Mouse (Mus musculus) kidney, embryonic 16.5 days (tissue): Measurements from ENCODE around the gene Kcnd3. TPM values are rescaled to one million over a fixed set of nuclear protein-coding genes. Genes with fewer than 3 reads are reported as not detected.

ENCODE experiments used
- ATAC-seq: fragments of 200-750 bp; cut with Nextera tagmentation; 2 replicates; pipeline ENCODE4 v1.8.0; 2017; ENCODE audit warnings: moderate TSS enrichment; ENCODE audit not compliant: low FRiP score, low TSS enrichment
- H3K27ac ChIP-seq: fragments of 300-500 bp; sonication (generic); 2 replicates; pipeline ENCODE4 v1.5.1; 2014; ENCODE audit warnings: low read length
- H3K27me3 ChIP-seq: fragments of 300-500 bp; sonication (generic); 2 replicates; pipeline ENCODE4 v1.6.1; 2014; ENCODE audit warnings: low read length, control low read depth, mixed read lengths; ENCODE audit not compliant: insufficient read depth
- H3K36me3 ChIP-seq: fragments of 300-500 bp; sonication (generic); 2 replicates; pipeline ENCODE4 v1.6.1; 2014; ENCODE audit warnings: low read length, control low read depth, mixed read lengths; ENCODE audit not compliant: insufficient read depth
- H3K4me1 ChIP-seq: fragments of 300-500 bp; sonication (generic); 2 replicates; pipeline ENCODE4 v1.6.1; 2014; ENCODE audit warnings: low read length, control low read depth, mixed read lengths; ENCODE audit not compliant: insufficient read depth
- H3K4me2 ChIP-seq: fragments of 300-500 bp; sonication (generic); replicated peaks from 2 replicates; pipeline ENCODE4 v1.6.1; 2014; ENCODE audit warnings: low read depth, low read length
- H3K4me3 ChIP-seq: fragments of 300-500 bp; sonication (generic); 2 replicates; pipeline ENCODE4 v1.5.1; 2014; ENCODE audit warnings: mild to moderate bottlenecking, low read length
- H3K9ac ChIP-seq: fragments of 300-500 bp; sonication (generic); replicated peaks from 2 replicates; pipeline ENCODE4 v1.6.1; 2014; ENCODE audit warnings: low read length
- H3K9me3 ChIP-seq: fragments of 300-500 bp; sonication (generic); 2 replicates; pipeline ENCODE4 v1.6.1; 2016; ENCODE audit warnings: low read length, control low read depth
- WGBS: fragments of 180-500 bp; shearing (Covaris S2); extraction: QIAGEN DNeasy Blood & Tissue Kit; methylation state at CpG from one replicate; pipeline ENCODE4 v1.1.7; 2014; 5-methylcytosine and 5-hydroxymethylcytosine counted together
- polyA plus RNA-seq: library from polyadenylated mRNA; unstranded; fragments of >200 nt; fragmentation: Nextera tagmentation; extraction: Ambion mirVana; gene quantifications from 2 replicates; pipeline ENCODE4 v1.2.1, GENCODE M21; 2015

The Kcnd3 gene
- polyA plus RNA-seq, 1 experiment from 2014 or later, result 2.7 TPM

DNA sequence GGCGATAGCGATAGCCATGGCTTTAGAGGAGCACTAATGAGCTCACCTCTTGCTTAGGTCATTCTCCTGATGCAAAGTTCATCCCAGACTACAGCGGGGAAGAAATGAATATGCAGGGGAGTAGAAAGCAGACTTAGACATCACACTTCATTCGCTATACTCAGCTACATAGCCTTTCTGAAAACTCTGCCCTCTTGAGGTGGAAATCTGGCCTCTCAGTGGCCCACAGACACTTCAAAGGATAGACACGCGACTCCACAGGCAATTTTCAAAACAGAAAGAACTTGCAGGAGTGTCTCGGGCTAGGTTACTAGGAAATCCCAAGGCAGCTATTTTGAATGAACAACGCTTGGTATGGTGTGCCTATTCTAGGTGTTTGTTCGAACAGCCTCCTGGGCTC is 116.7 kb downstream of the Kcnd3 start:
- H3K27ac ChIP-seq, result no peak overlapping the region
- no peaks in the 10 kb centered on the region for H3K9me3 ChIP-seq
- no peak overlapping the region for H3K4me2 ChIP-seq
- no peak overlapping the region for H3K9ac ChIP-seq
- no peaks in the 10 kb centered on the region for H3K4me1 ChIP-seq
- H3K36me3 ChIP-seq, result no peaks in the 10 kb centered on the region
- H3K27me3 ChIP-seq, result no peaks in the 10 kb centered on the region
- WGBS, result 80% methylated on average over 9 of the region's 9 CpGs
- no peak for ATAC-seq
- no peak overlapping the region for H3K4me3 ChIP-seq

DNA sequence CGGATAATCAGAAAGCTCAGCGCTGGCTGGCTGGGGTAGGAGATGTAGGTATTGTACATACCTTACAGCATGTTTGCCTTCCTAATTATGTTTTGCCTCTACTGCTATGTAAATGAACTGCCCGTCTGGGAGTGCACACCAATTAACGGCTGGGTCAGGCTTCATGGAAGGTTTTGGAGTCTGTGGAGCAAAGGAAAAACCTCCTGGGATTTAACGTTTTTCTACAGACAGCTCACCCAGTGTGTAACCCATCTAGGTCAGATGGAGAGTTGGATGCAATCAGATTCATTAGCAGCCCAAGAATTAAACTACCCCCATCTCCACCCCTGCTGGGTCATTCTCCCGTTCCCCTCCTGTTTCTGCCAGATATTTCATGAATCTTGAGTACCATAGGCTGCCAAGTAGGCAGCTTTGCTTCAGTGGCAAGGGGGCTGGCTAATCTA is 117.2 kb downstream of the Kcnd3 start:
- ATAC-seq, result no peak

DNA sequence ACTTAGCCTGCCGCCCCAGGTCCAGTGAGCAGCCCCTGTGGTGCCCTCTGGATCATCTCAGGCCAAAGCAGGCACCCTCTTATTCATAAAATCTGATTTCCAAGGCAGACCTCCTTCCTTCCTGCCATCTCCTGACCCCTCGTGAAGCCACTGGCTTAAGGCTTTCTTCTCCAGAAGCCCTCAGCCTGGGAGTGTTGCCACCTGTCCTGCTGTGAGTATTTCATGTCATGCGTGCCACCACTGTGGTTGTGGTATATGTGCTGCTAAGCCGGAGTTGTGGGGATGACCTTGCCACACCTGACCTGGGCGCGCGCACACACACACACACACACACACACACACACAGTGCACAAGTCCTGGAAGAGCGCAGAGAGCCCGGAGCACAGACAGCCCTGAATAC is 117.8 kb downstream of the Kcnd3 start:
- WGBS, result 82% methylated on average over 9 of the region's 9 CpGs
- ATAC-seq, result no peak
- no peaks in the 10 kb centered on the region for H3K27me3 ChIP-seq

More for the DNA sequence above, 117.2 kb downstream of the Kcnd3 start:
- Histone ChIP-seq H3K9ac (no peak overlapping the region), H3K4me3 (no peak overlapping the region), H3K36me3 (no peaks in the 10 kb centered on the region), H3K4me2 (no peak overlapping the region), H3K4me1 (no peaks in the 10 kb centered on the region), H3K27me3 (no peaks in the 10 kb centered on the region), H3K27ac (no peak overlapping the region), H3K9me3 (no peaks in the 10 kb centered on the region)
- WGBS, result 58% methylated on average over 6 of the region's 6 CpGs

DNA sequence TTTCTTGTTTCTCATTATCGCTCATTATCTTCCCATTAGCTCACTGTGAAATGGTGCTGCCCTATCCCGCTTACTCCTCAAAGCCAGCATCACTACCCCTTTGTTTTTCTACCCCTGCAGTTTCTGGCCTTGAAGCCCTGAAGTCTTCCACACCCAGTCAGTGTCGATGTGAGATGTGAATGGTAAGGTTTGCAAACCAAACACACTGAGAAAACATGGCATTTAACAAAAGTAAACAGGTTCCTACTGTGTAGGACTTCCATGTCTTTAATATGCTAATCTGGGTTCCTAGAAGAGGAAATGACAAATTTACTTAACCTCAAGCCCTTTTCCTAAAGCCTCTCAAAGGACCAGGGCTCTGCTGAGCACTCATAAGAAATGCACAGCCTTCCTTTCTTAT is 118.7 kb downstream of the Kcnd3 start:
- Histone ChIP-seq H3K9ac (no peak overlapping the region), H3K27me3 (no peaks in the 10 kb centered on the region), H3K4me2 (no peak overlapping the region), H3K4me3 (no peak overlapping the region), H3K27ac (no peak overlapping the region), H3K36me3 (no peaks in the 10 kb centered on the region), H3K9me3 (no peaks in the 10 kb centered on the region), H3K4me1 (no peaks in the 10 kb centered on the region)
- 57% methylated on average over 3 of the region's 3 CpGs for WGBS
- no peak for ATAC-seq

More for the DNA sequence above, 117.8 kb downstream of the Kcnd3 start:
- Histone ChIP-seq H3K36me3 (no peaks in the 10 kb centered on the region), H3K9me3 (no peaks in the 10 kb centered on the region), H3K4me1 (no peaks in the 10 kb centered on the region), H3K4me3 (no peak overlapping the region), H3K27ac (no peak overlapping the region), H3K9ac (no peak overlapping the region), H3K4me2 (no peak overlapping the region)

DNA sequence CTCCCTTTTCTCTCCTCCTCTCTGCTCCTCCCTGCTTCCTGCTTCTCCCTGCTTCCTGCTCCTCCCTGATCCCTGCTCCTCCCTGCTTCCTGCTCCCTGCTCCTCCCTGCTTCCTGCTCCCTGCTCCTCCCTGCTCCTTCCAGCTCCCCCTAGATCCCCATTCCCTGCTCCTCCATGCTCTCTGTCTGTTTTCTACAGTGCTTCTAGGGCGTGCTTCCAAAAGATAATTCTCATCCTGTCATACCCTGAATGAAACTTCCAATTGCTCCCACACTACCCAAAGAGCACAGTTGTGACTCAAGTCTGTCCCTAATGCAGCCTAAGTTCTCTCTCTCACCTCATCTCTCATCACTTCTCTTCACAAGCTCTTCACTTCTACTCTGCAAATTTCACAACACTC is 119.8 kb downstream of the Kcnd3 start:
- ATAC-seq, result no peak
- no peak overlapping the region for H3K4me2 ChIP-seq
- no peak overlapping the region for H3K4me3 ChIP-seq
- H3K9ac ChIP-seq, result no peak overlapping the region
- no peaks in the 10 kb centered on the region for H3K36me3 ChIP-seq
- WGBS, result 74% methylated on average over 1 of the region's 1 CpGs
- H3K9me3 ChIP-seq, result no peaks in the 10 kb centered on the region
- H3K27me3 ChIP-seq, result no peaks in the 10 kb centered on the region
- no peak overlapping the region for H3K27ac ChIP-seq
- H3K4me1 ChIP-seq, result no peaks in the 10 kb centered on the region

DNA sequence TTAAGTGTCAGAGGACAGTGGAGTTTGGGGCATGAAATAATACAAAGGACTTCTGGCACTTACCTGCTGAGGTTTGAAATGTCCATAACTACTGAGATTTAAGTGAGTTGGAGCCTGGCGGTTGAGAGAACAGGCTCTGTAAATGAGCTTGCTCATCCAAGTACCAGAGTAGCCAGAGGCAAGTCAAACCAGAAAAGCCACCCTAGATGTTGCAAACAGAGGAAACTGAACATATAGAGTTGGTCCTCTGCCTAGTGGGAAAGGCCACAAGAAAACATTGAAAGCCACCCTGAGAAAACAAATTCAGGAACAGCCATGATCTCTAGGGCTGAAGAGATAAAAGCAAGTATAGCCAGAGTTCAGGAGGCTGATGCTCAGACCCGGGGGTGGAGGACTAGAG is 121.0 kb downstream of the Kcnd3 start:
- no peak overlapping the region for H3K27ac ChIP-seq

DNA sequence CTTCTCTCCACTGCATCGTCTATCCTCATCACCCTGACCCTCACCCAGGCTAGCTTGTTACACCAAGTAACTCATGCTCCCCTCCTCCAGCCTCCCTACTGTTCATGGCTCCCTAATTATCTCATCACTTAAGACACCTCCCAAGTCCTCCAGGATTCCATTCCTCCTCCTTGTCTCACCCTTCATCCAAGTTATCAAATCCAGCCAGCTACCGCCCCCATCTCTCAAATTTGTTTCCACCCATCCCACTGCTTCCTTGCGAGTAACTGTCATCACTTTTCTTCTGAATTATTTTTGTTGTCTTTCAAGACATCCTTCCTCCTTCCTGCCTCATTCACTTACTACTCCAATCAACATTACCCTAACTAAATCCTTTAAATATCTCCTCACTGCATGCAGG is 126.2 kb downstream of the Kcnd3 start:
- H3K4me1 ChIP-seq, result no peaks in the 10 kb centered on the region
- H3K27ac ChIP-seq, result no peak overlapping the region
- WGBS, result 71% methylated on average over 3 of the region's 3 CpGs
- no peak overlapping the region for H3K4me3 ChIP-seq
- no peaks in the 10 kb centered on the region for H3K9me3 ChIP-seq
- no peaks in the 10 kb centered on the region for H3K27me3 ChIP-seq
- H3K9ac ChIP-seq, result no peak overlapping the region
- H3K36me3 ChIP-seq, result no peaks in the 10 kb centered on the region
- no peak overlapping the region for H3K4me2 ChIP-seq
- no peak for ATAC-seq

More for the DNA sequence above, 121.0 kb downstream of the Kcnd3 start:
- no peaks in the 10 kb centered on the region for H3K4me1 ChIP-seq
- no peak overlapping the region for H3K9ac ChIP-seq
- WGBS, result 66% methylated on average over 2 of the region's 2 CpGs
- no peaks in the 10 kb centered on the region for H3K9me3 ChIP-seq
- no peak for ATAC-seq
- no peak overlapping the region for H3K4me3 ChIP-seq
- H3K4me2 ChIP-seq, result no peak overlapping the region
- H3K36me3 ChIP-seq, result no peaks in the 10 kb centered on the region
- H3K27me3 ChIP-seq, result no peaks in the 10 kb centered on the region

DNA sequence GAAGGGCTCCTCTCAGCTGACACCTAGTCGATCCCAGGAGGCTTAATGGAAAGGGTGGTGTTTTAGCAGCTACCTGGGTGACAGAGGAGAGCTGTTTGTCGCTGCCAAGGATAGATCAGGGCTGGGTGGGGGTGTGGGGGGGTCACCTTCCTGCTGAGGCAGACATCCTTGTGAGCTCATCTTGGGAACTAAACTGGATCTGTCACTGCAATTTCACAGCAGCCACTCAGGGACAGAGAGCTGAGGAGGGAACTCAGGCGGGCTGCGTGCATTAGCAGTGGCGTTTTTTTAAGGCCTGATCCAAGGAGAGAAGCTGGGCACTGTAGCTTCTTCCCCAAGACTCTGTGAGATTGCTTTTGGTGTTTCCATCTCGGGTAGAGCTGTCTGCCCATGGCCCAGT is 129.0 kb downstream of the Kcnd3 start:
- H3K27me3 ChIP-seq, result no peaks in the 10 kb centered on the region
- no peak overlapping the region for H3K4me3 ChIP-seq
- H3K9ac ChIP-seq, result no peak overlapping the region
- WGBS, result 62% methylated on average over 6 of the region's 6 CpGs
- H3K36me3 ChIP-seq, result no peaks in the 10 kb centered on the region
- H3K27ac ChIP-seq, result no peak overlapping the region
- ATAC-seq, result no peak
- H3K4me2 ChIP-seq, result no peak overlapping the region
- no peaks in the 10 kb centered on the region for H3K4me1 ChIP-seq
- no peaks in the 10 kb centered on the region for H3K9me3 ChIP-seq

DNA sequence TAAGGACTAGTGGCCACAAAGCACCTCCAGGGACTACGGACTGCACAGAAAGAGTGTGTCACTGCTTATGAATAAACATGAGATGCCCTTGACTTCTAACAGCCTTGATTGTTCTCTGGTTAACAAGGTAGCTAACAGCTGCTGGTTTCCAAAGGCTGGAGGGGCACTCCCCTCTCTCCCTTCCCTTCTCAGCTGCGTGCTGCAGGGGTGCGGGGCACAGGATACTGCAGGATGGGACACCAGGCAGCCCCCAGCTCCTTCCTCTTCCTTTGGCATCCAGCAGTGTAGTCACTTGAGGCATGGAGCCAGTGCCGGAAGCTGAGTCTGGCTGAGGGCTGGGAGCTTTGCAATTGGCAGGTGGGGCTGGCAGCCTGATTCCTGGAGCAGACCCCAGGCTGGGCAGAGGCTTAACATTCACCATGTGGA is 133.6 kb downstream of the Kcnd3 start:
- Histone ChIP-seq H3K4me1 (no peaks in the 10 kb centered on the region), H3K4me2 (no peak overlapping the region), H3K36me3 (no peaks in the 10 kb centered on the region), H3K9me3 (no peaks in the 10 kb centered on the region), H3K27ac (no peak overlapping the region), H3K9ac (no peak overlapping the region), H3K27me3 (no peaks in the 10 kb centered on the region), H3K4me3 (no peak overlapping the region)
- no peak for ATAC-seq
- 36% methylated on average over 4 of the region's 4 CpGs for WGBS

DNA sequence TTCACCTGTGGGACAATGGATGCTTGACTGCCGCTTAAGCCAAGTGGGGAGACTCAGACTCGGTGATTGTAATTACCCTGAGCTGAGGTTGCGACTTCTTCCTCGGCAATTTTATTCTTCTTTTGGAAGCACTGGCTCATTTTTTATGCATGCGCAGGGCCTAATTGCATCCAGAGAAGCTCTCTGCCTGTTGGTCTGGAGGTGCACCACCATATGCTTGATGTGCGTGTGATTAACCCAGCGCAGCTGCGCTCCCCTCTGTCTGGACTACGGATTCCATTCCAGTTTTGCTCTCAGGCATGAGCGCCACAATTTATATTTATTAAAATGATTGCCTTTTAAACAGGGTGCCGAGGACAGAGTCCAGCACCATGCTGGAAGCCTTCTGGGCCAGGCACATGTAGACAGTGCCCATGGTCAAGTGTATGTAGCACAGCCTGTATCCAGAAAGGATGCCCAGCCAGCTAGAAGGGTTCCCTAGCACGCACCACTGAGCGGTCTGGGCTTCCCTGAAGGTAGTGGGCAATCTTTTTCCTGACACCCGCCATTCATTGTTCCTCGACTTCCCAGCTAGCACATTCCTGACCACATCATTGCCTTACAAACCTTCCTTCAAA is 138.0 kb downstream of the Kcnd3 start:
- H3K9me3 ChIP-seq, result no peaks in the 10 kb centered on the region
- WGBS, result 82% methylated on average over 15 of the region's 15 CpGs
- no peak overlapping the region for H3K9ac ChIP-seq
- H3K4me2 ChIP-seq, result no peak overlapping the region
- H3K4me1 ChIP-seq, result no peaks in the 10 kb centered on the region
- no peak overlapping the region for H3K27ac ChIP-seq
- ATAC-seq, result no peak
- H3K4me3 ChIP-seq, result no peak overlapping the region
- H3K36me3 ChIP-seq, result no peaks in the 10 kb centered on the region
- no peaks in the 10 kb centered on the region for H3K27me3 ChIP-seq
